Mouse (Mus musculus) brain, embryonic 14.5 days (tissue): ENCODE results near the gene Endov.

ENCODE experiments used
- CTCF ChIP-seq: fragments of 200-500 bp; IDR thresholded peaks from 2 replicates; pipeline ENCODE4 v1.5.1; 2012; ENCODE audit warnings: inconsistent platforms, mild to moderate bottlenecking, moderate library complexity, borderline replicate concordance; ENCODE audit not compliant: insufficient read depth, insufficient read length; ENCODE audit errors: extremely low read depth
- POLR2A ChIP-seq: fragments of 200-500 bp; IDR thresholded peaks from 2 replicates; pipeline ENCODE4 v1.6.1; 2012; ENCODE audit warnings: mild to moderate bottlenecking, inconsistent platforms, borderline replicate concordance; ENCODE audit not compliant: poor library complexity, insufficient read depth, insufficient read length, severe bottlenecking; ENCODE audit errors: extremely low read depth

- TF ChIP-seq CTCF (no peak), POLR2A (no peak)
Observed at GRCm38 (mm10) chr11:119547951-119548591, 56.9 kb downstream of the Endov start.
